Mouse (Mus musculus) right cerebral cortex, postnatal 10 days (tissue): ENCODE results near the gene Ganab.
"Not testable (repeated sequence)": the region's sequence is repeated elsewhere in the genome, so short reads cannot be mapped to it uniquely, and the experiment has no call there.

ENCODE experiments used
- DNase-seq, 2 experiments: peaks; one replicate each; pipeline ENCODE4 v3.0.0; 2021; ENCODE audit warnings: low spot score in 2 of 2

Gene Ganab

DNA sequence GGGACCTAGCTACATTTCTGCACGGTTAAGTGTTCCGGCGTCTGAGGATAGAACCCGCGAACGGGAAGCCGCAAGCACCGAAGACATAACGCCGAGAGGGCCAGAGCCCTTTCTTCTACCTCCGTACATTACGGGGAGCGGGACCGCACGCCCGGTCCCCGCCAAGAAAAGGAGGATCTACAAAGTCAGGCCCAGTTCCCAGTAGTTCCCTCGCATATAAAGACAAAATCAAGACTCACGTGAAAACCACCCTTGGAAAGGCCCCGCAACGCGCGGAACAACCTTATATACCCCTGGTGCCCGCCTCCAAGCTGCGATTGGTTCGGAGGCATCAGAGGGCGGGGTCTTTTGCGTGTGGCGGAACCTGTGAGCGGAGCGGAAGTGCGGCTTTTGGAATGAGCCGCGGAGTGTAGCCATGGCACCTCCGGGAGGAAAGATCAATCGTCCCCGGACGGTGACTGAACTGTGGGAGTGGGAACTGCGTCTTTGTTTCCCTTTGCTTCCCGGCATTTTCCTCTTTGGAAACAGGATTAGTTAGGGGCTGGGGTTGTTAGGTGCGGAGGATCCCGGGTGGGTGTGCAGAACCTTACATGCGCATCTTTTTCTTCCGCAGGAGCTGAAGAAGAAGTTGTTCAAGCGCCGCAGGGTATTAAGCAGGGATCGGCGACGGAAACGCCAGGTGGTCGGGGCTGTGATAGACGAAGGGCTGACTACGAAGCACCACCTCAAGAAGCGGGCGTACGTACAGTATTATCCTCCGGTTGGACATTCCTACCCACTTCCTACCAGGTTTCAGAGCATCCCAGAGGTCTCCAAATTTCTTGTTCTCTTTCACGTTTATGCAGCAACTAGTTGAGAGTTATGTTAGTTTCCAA lies 9.1 kb upstream of the Ganab start, which contains the start of the genes 1810009A15Rik and Gm49416:
1810009A15Rik (plus strand) TSS at position 343 of the 875 bp plus-strand sequence.
Gm49416 (plus strand) TSS at position 416 of the 875 bp plus-strand sequence.
- DNase-seq = peak; percentile 97 to 98

DNA sequence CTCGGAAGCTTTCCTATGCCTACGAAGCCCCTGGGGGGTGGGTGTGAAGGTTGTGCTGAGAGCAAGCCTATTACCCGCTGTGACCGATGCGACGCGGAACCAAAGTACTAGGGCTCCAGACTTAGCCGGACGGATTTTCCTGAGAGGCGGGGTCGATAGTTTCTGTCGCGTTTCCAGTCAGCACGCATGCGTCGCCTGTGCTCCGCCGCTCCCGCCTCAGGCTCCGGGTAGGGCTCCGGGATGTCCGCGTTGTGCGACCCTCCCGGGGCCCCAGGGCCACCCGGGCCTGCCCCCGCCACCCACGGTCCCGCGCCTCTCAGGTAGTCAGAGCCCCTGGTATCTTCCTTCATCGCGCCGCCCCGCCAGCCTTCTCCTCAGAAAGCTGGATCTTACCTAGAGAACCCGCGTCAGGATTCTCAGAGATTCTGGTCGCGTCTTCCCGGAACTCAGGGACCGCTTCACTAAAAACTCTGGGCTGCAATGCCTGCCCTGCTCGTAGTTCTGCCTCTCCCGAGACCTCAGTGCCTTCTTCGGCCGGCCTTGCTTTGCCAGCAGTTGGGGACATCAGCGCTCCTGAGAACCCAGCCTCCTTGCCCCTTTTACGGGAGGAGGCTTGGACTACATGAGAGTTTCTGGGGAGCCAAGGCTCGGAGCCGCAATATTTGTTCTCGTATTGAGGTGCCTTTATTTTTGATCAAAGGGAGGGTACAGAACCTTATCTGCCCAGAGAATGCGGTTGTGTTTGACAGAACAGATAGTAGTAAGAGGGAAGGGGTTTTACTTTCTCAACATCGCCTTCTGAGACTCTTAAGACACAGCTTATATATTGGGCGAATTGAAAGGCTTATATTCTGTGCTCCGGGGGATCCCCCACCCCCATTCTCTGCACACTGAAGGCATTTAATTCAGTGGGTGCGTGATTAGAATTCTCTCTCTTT lies 4.8 kb upstream of the Ganab start, which contains the start of gene Ints5:
Ints5 (plus strand) TSS at position 177 of the 938 bp plus-strand sequence.
- DNase-seq = peak; percentile 91

DNA sequence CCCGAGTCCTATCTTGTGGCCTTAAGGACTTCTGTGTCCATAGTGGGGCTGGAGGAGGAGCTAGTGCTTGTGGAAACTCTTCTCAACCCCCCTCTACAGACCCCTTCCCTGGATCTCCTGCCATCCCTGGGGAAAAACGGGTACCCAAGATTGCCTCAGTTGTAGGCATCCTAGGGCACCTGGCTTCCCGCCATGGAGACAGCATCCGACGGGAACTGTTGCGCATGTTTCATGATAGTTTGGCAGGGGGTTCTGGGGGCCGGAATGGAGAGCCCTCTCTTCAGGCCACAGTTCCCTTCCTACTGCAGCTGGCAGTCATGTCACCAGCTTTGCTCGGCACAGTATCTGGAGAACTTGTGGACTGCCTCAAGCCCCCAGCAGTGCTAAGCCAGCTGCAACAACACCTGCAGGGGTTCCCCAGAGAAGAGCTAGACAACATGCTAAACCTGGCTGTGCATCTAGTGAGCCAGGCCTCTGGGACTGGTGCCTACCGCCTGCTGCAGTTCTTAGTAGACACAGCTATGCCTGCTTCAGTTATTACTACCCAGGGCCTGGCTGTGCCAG lies 2.4 kb upstream of the Ganab start:
- no peak for DNase-seq

DNA sequence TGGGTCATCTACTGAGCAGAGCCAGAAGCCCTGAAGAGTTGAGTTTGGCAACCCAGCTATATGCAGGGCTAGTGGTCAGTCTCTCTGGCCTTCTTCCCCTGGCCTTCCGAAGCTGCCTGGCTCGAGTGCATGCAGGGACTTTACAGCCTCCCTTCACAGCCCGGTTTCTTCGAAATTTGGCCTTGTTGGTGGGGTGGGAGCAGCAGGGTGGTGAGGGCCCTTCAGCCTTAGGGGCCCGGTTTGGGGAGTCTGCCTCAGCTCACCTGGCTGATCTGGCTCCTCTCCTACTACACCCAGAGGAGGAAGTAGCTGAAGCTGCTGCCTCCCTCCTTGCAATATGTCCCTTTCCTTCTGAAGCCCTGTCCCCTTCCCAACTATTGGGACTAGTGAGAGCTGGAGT lies 1.6 kb upstream of the Ganab start:
- DNase-seq = not testable (repeated sequence)

GRCm38 (mm10) chr19:8897211-8897864 lies 533 bp upstream of the Ganab start:
- DNase-seq = peak; percentile 56 to 60

GRCm38 (mm10) chr19:8898576-8898975 lies 705 bp downstream of the Ganab start:
- no peak for DNase-seq

DNA sequence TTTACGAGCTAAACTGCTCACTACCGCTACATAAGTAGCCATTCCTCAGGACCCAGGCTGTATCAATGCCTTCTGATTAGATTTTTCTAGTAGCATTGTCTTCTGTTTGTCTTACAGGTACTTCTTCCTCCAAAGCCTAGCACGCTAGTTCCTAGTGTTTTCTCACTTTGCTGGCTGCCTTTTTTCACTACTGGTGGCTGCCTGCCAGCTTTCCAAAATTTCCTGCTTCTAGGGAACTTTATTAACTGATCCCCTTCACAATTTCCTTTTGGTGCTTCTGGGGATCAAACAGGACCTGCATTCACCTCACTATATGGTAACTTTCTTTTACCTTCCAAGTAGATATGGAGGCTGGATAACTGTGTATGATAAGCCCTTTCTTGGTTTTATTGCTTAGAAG lies 1.2 kb downstream of the Ganab start:
- DNase-seq = no peak

DNA sequence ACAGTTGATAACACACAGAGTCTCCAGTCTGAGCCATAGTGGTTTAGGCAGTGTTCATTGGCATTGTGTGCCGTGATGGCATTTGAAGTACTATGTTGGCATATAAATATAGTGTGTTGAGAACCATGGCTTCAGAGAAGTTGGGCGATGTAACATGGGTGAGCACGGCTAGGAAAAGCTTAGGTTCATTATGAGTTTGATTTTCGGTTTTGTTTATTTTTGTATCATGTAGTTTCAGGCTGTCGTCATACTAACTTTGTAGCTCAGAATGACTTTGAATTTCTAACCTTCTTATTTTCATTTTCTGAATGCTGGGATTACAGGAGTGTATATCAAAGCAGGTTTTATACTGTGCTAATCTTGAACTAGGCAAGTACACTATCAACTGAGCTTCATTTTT lies 5.5 kb downstream of the Ganab start:
- no peak for DNase-seq

DNA sequence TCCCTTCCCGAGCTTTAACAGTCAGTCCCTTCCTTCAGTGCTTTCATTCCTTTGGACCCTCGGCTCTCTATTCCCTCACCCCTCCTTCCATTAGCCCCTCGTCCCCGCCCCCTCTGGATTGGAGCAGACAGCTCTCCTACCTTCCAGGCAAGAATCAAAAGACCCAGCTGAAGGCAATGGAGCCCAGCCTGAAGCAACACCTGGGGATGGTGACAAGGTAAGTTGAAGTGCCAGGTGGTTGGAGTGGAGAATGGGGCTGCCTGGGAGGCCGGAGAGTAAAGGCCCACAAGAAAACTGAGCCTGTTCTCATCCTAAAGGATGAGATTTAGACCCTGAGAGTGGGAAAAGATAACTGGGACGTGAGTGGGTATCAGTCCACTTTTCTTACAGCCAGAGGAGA lies 10.7 kb downstream of the Ganab start:
- no peak for DNase-seq

GRCm38 (mm10) chr19:8911810-8912209 lies 13.9 kb downstream of the Ganab start:
- DNase-seq = no peak

- DNase-seq = no peak
Observed at GRCm38 (mm10) chr19:8914212-8914611, 16.3 kb downstream of the Ganab start.

- DNase-seq = no peak
Observed at GRCm38 (mm10) chr19:8919000-8919399, 21.1 kb downstream of the Ganab start.

GRCm38 (mm10) chr19:8919684-8920072 lies 21.8 kb downstream of the Ganab start:
- no peak for DNase-seq

- DNase-seq = peak; percentile 95 to 96
Observed at GRCm38 (mm10) chr19:8920073-8920736, 22.3 kb downstream of the Ganab start, which contains the start of gene B3gat3. Gene B3gat3, plus strand, starts transcription at chr19:8920374.

DNA sequence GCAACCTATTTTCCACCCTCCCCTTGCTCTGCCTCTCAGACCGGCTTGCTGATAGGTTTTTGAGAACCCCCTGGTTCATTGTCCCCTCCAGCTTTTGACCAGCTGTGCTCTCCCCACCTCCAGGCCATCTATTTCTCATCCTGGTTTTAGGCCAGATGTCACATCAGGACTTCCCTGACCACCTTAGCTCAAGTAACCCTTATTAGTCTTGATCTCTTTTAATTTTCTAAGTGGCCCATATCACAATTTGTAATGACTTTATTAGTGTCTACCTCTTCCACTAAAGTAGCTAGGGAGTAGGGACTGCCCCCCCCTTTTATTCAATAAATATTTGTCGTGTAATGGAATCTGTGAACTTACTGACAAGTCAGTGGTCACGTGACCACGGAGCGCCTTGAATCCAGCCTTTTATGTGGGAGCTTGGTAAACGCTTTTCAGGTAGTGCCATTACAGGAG lies 23.0 kb downstream of the Ganab start:
- DNase-seq = no peak

- no peak for DNase-seq
Observed at GRCm38 (mm10) chr19:8921741-8922140, 23.9 kb downstream of the Ganab start.

DNA sequence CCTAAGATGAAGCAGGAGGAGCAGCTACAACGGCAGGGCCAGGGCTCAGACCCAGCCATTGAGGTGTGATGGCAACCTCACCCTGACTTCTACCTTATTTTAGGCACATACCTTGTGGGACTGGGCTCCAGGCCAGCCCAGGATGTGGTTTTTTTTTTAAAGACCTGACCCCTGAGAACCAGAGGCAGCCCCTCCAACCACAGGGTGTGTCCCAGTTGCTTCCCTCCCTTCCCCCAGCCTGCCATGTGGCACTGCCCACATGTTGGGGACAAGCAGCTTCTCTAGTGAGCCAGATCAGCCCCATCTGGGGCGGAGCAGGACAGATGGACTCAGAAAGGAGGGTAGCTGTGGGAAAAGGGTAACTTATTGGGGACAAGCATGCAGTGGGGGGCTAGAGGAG lies 28.9 kb downstream of the Ganab start:
- no peak for DNase-seq

- DNase-seq = no peak
Observed at GRCm38 (mm10) chr19:8927891-8928525, 30.1 kb downstream of the Ganab start.

DNA sequence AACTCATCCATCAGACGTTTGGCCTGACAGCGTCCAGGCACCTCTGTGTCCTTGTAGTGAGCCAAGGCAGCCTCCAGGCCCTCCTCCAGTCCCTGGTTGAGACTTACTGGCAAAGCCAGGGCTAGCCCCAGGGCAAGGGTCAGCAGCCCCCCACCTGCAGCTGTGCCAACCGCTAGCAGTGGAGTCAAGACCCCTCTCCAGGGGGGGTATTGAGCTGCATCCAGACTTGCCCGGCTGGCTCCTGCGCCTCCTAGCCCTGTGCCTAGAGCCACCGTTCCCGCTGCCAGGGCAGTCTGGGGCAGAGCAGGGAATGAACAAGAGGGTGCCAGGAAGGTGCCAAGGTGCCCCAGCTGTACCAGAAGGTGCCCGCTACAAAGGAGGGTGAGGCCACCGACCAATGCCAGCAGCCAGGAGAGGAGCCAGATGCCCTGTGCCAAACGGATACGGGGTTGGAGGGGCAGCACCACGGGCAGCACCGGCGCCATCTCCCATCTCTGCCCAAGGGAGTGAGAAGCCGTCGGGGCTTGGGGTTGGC lies 30.9 kb downstream of the Ganab start:
- no peak for DNase-seq
